Mouse (Mus musculus) embryonic facial prominence, embryonic 11.5 days (tissue): ENCODE results near the gene Prkcz. TPM values are rescaled to one million over a fixed set of nuclear protein-coding genes. Genes with fewer than 3 reads are reported as not detected.

ENCODE experiments used
- ATAC-seq: fragments of 200-750 bp; cut with Nextera tagmentation; replicated peaks from 2 replicates; pipeline ENCODE4 v1.8.0; 2017; ENCODE audit warnings: low read depth; ENCODE audit not compliant: insufficient number of reproducible peaks, low FRiP score, low TSS enrichment
- DNase-seq: peaks from one replicate; pipeline ENCODE4 v3.0.0-alpha.2; 2015; ENCODE audit warnings: low spot score
- H3K27ac ChIP-seq: fragments of 300-500 bp; sonication (generic); replicated peaks from 2 replicates; pipeline ENCODE4 v1.5.1; 2014; ENCODE audit warnings: mild to moderate bottlenecking, low read depth, low read length, control low read depth
- H3K27me3 ChIP-seq: fragments of 300-500 bp; sonication (generic); 2 replicates; pipeline ENCODE4 v1.6.1; 2014; ENCODE audit warnings: mild to moderate bottlenecking, low read length, moderate library complexity, mixed read lengths; ENCODE audit not compliant: control insufficient read depth, insufficient read depth
- H3K36me3 ChIP-seq: fragments of 300-500 bp; sonication (generic); replicated peaks from 2 replicates; pipeline ENCODE4 v1.6.1; 2014; ENCODE audit warnings: low read depth, mild to moderate bottlenecking, low read length, moderate library complexity, mixed read lengths; ENCODE audit not compliant: control insufficient read depth, insufficient read depth
- H3K4me1 ChIP-seq: fragments of 300-500 bp; sonication (generic); 2 replicates; pipeline ENCODE4 v1.6.1; 2014; ENCODE audit warnings: low read length, mixed read lengths; ENCODE audit not compliant: control insufficient read depth, insufficient read depth
- H3K4me2 ChIP-seq: fragments of 300-500 bp; sonication (generic); 2 replicates; pipeline ENCODE4 v1.6.1; 2014; ENCODE audit warnings: low read depth, mild to moderate bottlenecking, control low read depth, low read length, moderate library complexity
- H3K4me3 ChIP-seq: fragments of 300-500 bp; sonication (generic); 2 replicates; pipeline ENCODE4 v1.5.1; 2014; ENCODE audit warnings: low read depth, low read length, control low read depth
- H3K9ac ChIP-seq: fragments of 300-500 bp; sonication (generic); replicated peaks from 2 replicates; pipeline ENCODE4 v1.6.1; 2014; ENCODE audit warnings: mild to moderate bottlenecking, control low read depth, low read length
- H3K9me3 ChIP-seq: fragments of 300-500 bp; sonication (generic); replicated peaks from 2 replicates; pipeline ENCODE4 v1.6.1; 2016; ENCODE audit warnings: mild to moderate bottlenecking, low read length, inconsistent platforms, mixed read lengths; ENCODE audit not compliant: control insufficient read depth
- WGBS: fragments of 180-500 bp; shearing (Covaris S2); extraction: QIAGEN DNeasy Blood & Tissue Kit; methylation state at CpG from one replicate; pipeline ENCODE4 v1.1.7; 2014; 5-methylcytosine and 5-hydroxymethylcytosine counted together
- polyA plus RNA-seq: library from polyadenylated mRNA; unstranded; fragments of >200 nt; fragmentation: Nextera tagmentation; extraction: Ambion mirVana; gene quantifications from 2 replicates; pipeline ENCODE4 v1.2.1, GENCODE M21; 2014

Gene Prkcz
- polyA plus RNA-seq, 1 experiment from 2014 or later, result 8.1 TPM

- Histone ChIP-seq H3K4me3 (no peak overlapping the region), H3K36me3 (no peaks in the 10 kb centered on the region), H3K4me2 (no peak overlapping the region), H3K9me3 (no peaks in the 10 kb centered on the region), H3K9ac (no peak overlapping the region), H3K4me1 (no peaks in the 10 kb centered on the region), H3K27me3 (peaks cover 15% of the 10 kb centered on the region), H3K27ac (no peak overlapping the region)
- no peak for DNase-seq
- WGBS, result 79% methylated on average over 5 of the region's 5 CpGs
- ATAC-seq, result no peak
These were observed 34.3 kb upstream of the Prkcz start for GRCm38 (mm10) chr4:155395471-155395870.

- H3K4me1 ChIP-seq, result no peaks in the 10 kb centered on the region
- WGBS, result 71% methylated on average over 8 of the region's 8 CpGs
- no peak for ATAC-seq
- no peak for DNase-seq
- no peak overlapping the region for H3K4me3 ChIP-seq
- H3K4me2 ChIP-seq, result no peak overlapping the region
- no peaks in the 10 kb centered on the region for H3K36me3 ChIP-seq
- H3K9me3 ChIP-seq, result no peaks in the 10 kb centered on the region
- no peak overlapping the region for H3K9ac ChIP-seq
- H3K27ac ChIP-seq, result no peak overlapping the region
- H3K27me3 ChIP-seq, result no peaks in the 10 kb centered on the region
These were observed 26.0 kb upstream of the Prkcz start for GRCm38 (mm10) chr4:155387166-155387565.

- H3K4me1 ChIP-seq, result no peaks in the 10 kb centered on the region
- H3K9ac ChIP-seq, result no peak overlapping the region
- no peaks in the 10 kb centered on the region for H3K9me3 ChIP-seq
- ATAC-seq (no peak), DNase-seq (no peak)
- no peak overlapping the region for H3K4me2 ChIP-seq
- WGBS, result 82% methylated on average over 4 of the region's 4 CpGs
- no peak overlapping the region for H3K27ac ChIP-seq
- H3K4me3 ChIP-seq, result no peak overlapping the region
- no peaks in the 10 kb centered on the region for H3K36me3 ChIP-seq
- H3K27me3 ChIP-seq, result no peaks in the 10 kb centered on the region
These were observed 22.2 kb upstream of the Prkcz start for GRCm38 (mm10) chr4:155383326-155383725.

GRCm38 (mm10) chr4:155382752-155383151 lies 21.6 kb upstream of the Prkcz start:
- no peaks in the 10 kb centered on the region for H3K4me1 ChIP-seq
- H3K9ac ChIP-seq, result no peak overlapping the region
- no peaks in the 10 kb centered on the region for H3K27me3 ChIP-seq
- no peak for ATAC-seq
- no peaks in the 10 kb centered on the region for H3K36me3 ChIP-seq
- DNase-seq, result no peak
- no peak overlapping the region for H3K4me3 ChIP-seq
- no peaks in the 10 kb centered on the region for H3K9me3 ChIP-seq
- WGBS, result 18% methylated on average over 9 of the region's 9 CpGs
- H3K27ac ChIP-seq, result no peak overlapping the region
- H3K4me2 ChIP-seq, result no peak overlapping the region

GRCm38 (mm10) chr4:155381974-155382373 lies 20.8 kb upstream of the Prkcz start:
- H3K9me3 ChIP-seq, result no peaks in the 10 kb centered on the region
- no peak overlapping the region for H3K4me3 ChIP-seq
- ATAC-seq, result no peak
- H3K4me1 ChIP-seq, result no peaks in the 10 kb centered on the region
- H3K4me2 ChIP-seq, result no peak overlapping the region
- H3K9ac ChIP-seq, result no peak overlapping the region
- DNase-seq, result no peak
- H3K36me3 ChIP-seq, result no peaks in the 10 kb centered on the region
- 64% methylated on average over 7 of the region's 7 CpGs for WGBS
- H3K27ac ChIP-seq, result no peak overlapping the region
- H3K27me3 ChIP-seq, result no peaks in the 10 kb centered on the region

GRCm38 (mm10) chr4:155371797-155372735 lies 10.9 kb upstream of the Prkcz start:
- Histone ChIP-seq H3K4me2 (no peak overlapping the region), H3K27me3 (no peaks in the 10 kb centered on the region), H3K36me3 (no peaks in the 10 kb centered on the region), H3K9me3 (no peaks in the 10 kb centered on the region), H3K9ac (no peak overlapping the region), H3K4me3 (no peak overlapping the region), H3K27ac (no peak overlapping the region), H3K4me1 (no peaks in the 10 kb centered on the region)
- ATAC-seq (no peak), DNase-seq (no peak)
- WGBS, result 74% methylated on average over 5 of the region's 5 CpGs

- H3K4me1 ChIP-seq, result no peaks in the 10 kb centered on the region
- no peak overlapping the region for H3K27ac ChIP-seq
- no peak overlapping the region for H3K9ac ChIP-seq
- no peak for DNase-seq
- H3K4me2 ChIP-seq, result no peak overlapping the region
- ATAC-seq, result no peak
- no peaks in the 10 kb centered on the region for H3K36me3 ChIP-seq
- 85% methylated on average over 15 of the region's 15 CpGs for WGBS
- H3K27me3 ChIP-seq, result no peaks in the 10 kb centered on the region
- H3K9me3 ChIP-seq, result no peaks in the 10 kb centered on the region
- H3K4me3 ChIP-seq, result no peak overlapping the region
These were observed 9.9 kb upstream of the Prkcz start for GRCm38 (mm10) chr4:155370737-155371715.
